Mouse (Mus musculus) megakaryocyte-erythroid progenitor cell, adult 5-6 weeks (primary cell): ENCODE data around the gene Olfr1326-ps1. TPM values are rescaled to one million over a fixed set of nuclear protein-coding genes. Genes with fewer than 3 reads are reported as not detected.

Experiments used
- ATAC-seq: replicated peaks from 2 replicates; pipeline ENCODE4 v1.8.0; 2016; ENCODE audit warnings: mild to moderate bottlenecking, inconsistent platforms; ENCODE audit not compliant: severe bottlenecking, poor library complexity, low FRiP score, low TSS enrichment
- total RNA-seq, 2 experiments: library from RNA; stranded (forward) in 1 of 2; stranded (reverse) in 1 of 2; fragments of 200-1000, 215-1000 nt in 1 of 2; fragments of >200 nt in 1 of 2; fragmentation: Nextera tagmentation in 1 of 2; gene quantifications; 2 replicates each; pipeline ENCODE4 v1.2.3; 2014 to 2017

The Olfr1326-ps1 gene
- total RNA-seq (2014; fragmentation: Nextera tagmentation) = not detected in 2 replicates
- not detected in 2 replicates for total RNA-seq (2017)

GRCm38 (mm10) chrX:74574788-74575187 is at the start of gene Olfr1326-ps1:
Olfr1326-ps1 (minus strand) TSS chrX:74574888.
- no peak for ATAC-seq

- no peak for ATAC-seq
Observed at GRCm38 (mm10) chrX:74592379-74592778, 17.7 kb upstream of the Olfr1326-ps1 start, which contains the start of gene Olfr1325. Olfr1325 (plus strand) TSS chrX:74592679.

Other genes with a start within 250 kb of the Olfr1326-ps1 start
- gene Plxna3, start 245.8 kb downstream of the Olfr1326-ps1 start, total RNA-seq (2014; fragmentation: Nextera tagmentation) = 3.9 and 14.8 TPM in 2 replicates
- gene Plxna3, start 245.8 kb downstream of the Olfr1326-ps1 start, total RNA-seq (2017) = 0.80 TPM in 2 replicates
- 62.4 and 101 TPM in 2 replicates for gene Lage3, start 221.3 kb downstream of the Olfr1326-ps1 start, total RNA-seq (2014; fragmentation: Nextera tagmentation)
- 29.6 and 35.2 TPM in 2 replicates for gene Lage3, start 221.3 kb downstream of the Olfr1326-ps1 start, total RNA-seq (2017)
- 35.0 and 64.6 TPM in 2 replicates for gene Ubl4a, start 201.7 kb downstream of the Olfr1326-ps1 start, total RNA-seq (2014; fragmentation: Nextera tagmentation)
- 14.1 and 24.5 TPM in 2 replicates for gene Ubl4a, start 201.7 kb downstream of the Olfr1326-ps1 start, total RNA-seq (2017)
- 6.7 and 16.4 TPM in 2 replicates for gene Slc10a3, start 201.5 kb downstream of the Olfr1326-ps1 start, total RNA-seq (2014; fragmentation: Nextera tagmentation)
- gene Slc10a3, start 201.5 kb downstream of the Olfr1326-ps1 start, total RNA-seq (2017) = 11.5 and 11.6 TPM in 2 replicates
- gene Fam3a, start 181.6 kb downstream of the Olfr1326-ps1 start, total RNA-seq (2014; fragmentation: Nextera tagmentation) = 13.1 and 16.5 TPM in 2 replicates
- 12.8 and 21.1 TPM in 2 replicates for gene Fam3a, start 181.6 kb downstream of the Olfr1326-ps1 start, total RNA-seq (2017)
- gene Ikbkg, start 181.6 kb downstream of the Olfr1326-ps1 start, total RNA-seq (2014; fragmentation: Nextera tagmentation) = 12.6 and 16.4 TPM in 2 replicates
- 25.7 and 45.8 TPM in 2 replicates for gene Ikbkg, start 181.6 kb downstream of the Olfr1326-ps1 start, total RNA-seq (2017)
- gene G6pdx, start 145.7 kb downstream of the Olfr1326-ps1 start, total RNA-seq (2014; fragmentation: Nextera tagmentation) = 68.0 and 77.7 TPM in 2 replicates
- 47.5 and 77.2 TPM in 2 replicates for gene G6pdx, start 145.7 kb downstream of the Olfr1326-ps1 start, total RNA-seq (2017)
- gene Gm6880, start 93.5 kb downstream of the Olfr1326-ps1 start, total RNA-seq (2014; fragmentation: Nextera tagmentation) = not detected in 2 replicates
- gene Gm6880, start 93.5 kb downstream of the Olfr1326-ps1 start, total RNA-seq (2017) = not detected in 2 replicates
- not detected in 2 replicates for gene Olfr1325, start 17.8 kb upstream of the Olfr1326-ps1 start, total RNA-seq (2014; fragmentation: Nextera tagmentation)
- gene Olfr1325, start 17.8 kb upstream of the Olfr1326-ps1 start, total RNA-seq (2017) = not detected in 2 replicates
- not detected in 2 replicates for gene Gm5640, start 70.7 kb upstream of the Olfr1326-ps1 start, total RNA-seq (2014; fragmentation: Nextera tagmentation)
- not detected in 2 replicates for gene Gm5640, start 70.7 kb upstream of the Olfr1326-ps1 start, total RNA-seq (2017)
- gene Gm6890, start 166.0 kb upstream of the Olfr1326-ps1 start, total RNA-seq (2014; fragmentation: Nextera tagmentation) = not detected in 2 replicates
- gene Gm6890, start 166.0 kb upstream of the Olfr1326-ps1 start, total RNA-seq (2017) = not detected in 2 replicates